Mouse (Mus musculus): ENCODE results near the gene Ift81. TPM values are rescaled to one million over a fixed set of nuclear protein-coding genes. Genes with fewer than 3 reads are reported as not detected.

The Ift81 gene
- polyA plus RNA-seq, 1 experiment from 2014 or later: 47.4 TPM

- no peak for ATAC-seq (ENCODE audit: low FRiP score, low read depth)
- no peaks in the 10 kb centered on the region for H3K36me3 ChIP-seq
- H3K9ac ChIP-seq: no peak overlapping the region
- WGBS: 56% methylated on average over 7 of the region's 7 CpGs
- no peak overlapping the region for H3K27ac ChIP-seq
- H3K4me1 ChIP-seq: peaks cover 15% of the 10 kb centered on the region
- H3K27me3 ChIP-seq (replicated peaks): no peaks in the 10 kb centered on the region
- no peaks in the 10 kb centered on the region for H3K9me3 ChIP-seq
- no peak overlapping the region for H3K4me2 ChIP-seq (replicated peaks)
- no peak overlapping the region for H3K4me3 ChIP-seq
These were observed 104.7 kb downstream of the Ift81 start for GRCm38 (mm10) chr5:122509608-122510007.

DNA sequence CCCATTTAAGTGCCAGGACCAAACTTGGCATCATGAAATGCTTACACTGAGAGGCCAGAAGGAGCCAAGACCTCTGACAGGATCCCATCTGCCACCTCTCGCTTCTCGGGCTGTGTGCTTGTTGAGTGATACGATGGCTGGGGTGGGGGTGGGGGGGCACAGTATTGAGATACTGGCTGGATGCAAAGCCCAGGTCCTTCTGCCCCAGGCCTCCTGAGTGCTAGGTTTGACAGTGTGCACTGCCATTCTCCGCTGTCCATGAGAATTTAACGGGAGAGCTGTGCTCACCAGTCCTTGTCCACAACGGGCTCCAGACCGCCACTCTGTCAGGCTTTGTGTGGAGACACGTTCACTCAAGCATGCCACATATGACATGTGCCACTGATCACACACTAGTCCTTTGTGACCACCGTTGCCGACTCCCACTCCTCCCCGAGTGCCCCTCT, 105.4 kb downstream of the Ift81 start:
- H3K27ac ChIP-seq: no peak overlapping the region
- no peak for ATAC-seq (ENCODE audit: low FRiP score, low read depth)
- H3K27me3 ChIP-seq (replicated peaks): no peaks in the 10 kb centered on the region
- H3K9ac ChIP-seq: no peak overlapping the region
- WGBS: 88% methylated on average over 11 of the region's 11 CpGs
- H3K36me3 ChIP-seq: no peaks in the 10 kb centered on the region
- H3K4me1 ChIP-seq: peaks cover 13% of the 10 kb centered on the region
- H3K4me3 ChIP-seq: no peak overlapping the region
- H3K4me2 ChIP-seq (replicated peaks): no peak overlapping the region
- no peaks in the 10 kb centered on the region for H3K9me3 ChIP-seq

- Histone ChIP-seq H3K4me3 (no peak overlapping the region), H3K4me1 (peaks cover 21% of the 10 kb centered on the region), H3K9me3 (no peaks in the 10 kb centered on the region), H3K4me2 (replicated peaks) (no peak overlapping the region), H3K9ac (no peak overlapping the region), H3K36me3 (no peaks in the 10 kb centered on the region), H3K27ac (no peak overlapping the region), H3K27me3 (replicated peaks) (no peaks in the 10 kb centered on the region)
- no peak for ATAC-seq (ENCODE audit: low FRiP score, low read depth)
These were observed 106.9 kb downstream of the Ift81 start for GRCm38 (mm10) chr5:122507396-122507795.

DNA sequence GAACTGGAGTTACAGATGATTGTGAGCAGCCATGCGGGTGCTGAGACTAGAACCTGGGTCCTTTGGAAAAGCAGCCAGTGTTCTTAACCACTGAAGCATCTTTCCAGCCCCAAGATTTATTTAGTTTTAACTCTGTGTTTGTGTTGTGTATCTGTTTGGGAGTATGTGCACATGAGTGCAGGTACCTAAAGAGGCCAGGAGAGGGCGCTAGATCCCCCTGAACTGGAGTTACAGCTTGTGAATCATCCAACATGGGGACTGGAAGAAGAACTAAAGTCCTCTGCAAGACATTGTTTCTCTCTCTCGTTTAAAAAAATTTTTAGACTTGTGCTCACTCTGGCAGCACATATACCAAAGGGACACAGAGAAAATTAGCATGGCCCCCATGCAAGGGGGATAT, 107.9 kb downstream of the Ift81 start:
- H3K4me1 ChIP-seq: peaks cover 21% of the 10 kb centered on the region
- no peaks in the 10 kb centered on the region for H3K9me3 ChIP-seq
- H3K4me2 ChIP-seq (replicated peaks): no peak overlapping the region
- WGBS: 86% methylated on average over 3 of the region's 3 CpGs
- no peaks in the 10 kb centered on the region for H3K27me3 ChIP-seq (replicated peaks)
- H3K4me3 ChIP-seq: no peak overlapping the region
- no peak overlapping the region for H3K27ac ChIP-seq
- no peak overlapping the region for H3K9ac ChIP-seq
- no peak for ATAC-seq (ENCODE audit: low FRiP score, low read depth)
- no peaks in the 10 kb centered on the region for H3K36me3 ChIP-seq

DNA sequence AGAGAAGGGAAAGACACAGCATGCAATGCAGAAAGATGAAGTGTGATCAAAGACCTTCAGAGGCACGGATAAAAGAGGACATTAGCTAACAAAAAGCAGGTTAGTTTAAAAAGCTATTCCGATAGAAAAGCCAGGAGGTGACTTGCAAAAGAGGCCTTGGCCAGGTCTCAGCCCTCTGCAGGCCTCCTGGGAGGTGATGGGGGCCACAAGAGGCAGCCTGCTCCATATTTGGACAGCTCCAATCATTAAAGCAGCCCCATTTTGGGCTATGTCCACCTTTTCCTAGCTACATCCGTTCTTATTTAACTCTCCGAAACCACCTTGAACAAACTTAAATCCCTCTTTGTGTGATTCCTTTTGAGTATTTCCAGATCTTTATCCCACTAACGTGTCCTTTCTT, 108.8 kb downstream of the Ift81 start:
- H3K27ac ChIP-seq: no peak overlapping the region
- ATAC-seq (ENCODE audit: low FRiP score, low read depth): no peak
- H3K4me3 ChIP-seq: no peak overlapping the region
- no peak overlapping the region for H3K9ac ChIP-seq
- H3K36me3 ChIP-seq: no peaks in the 10 kb centered on the region
- no peak overlapping the region for H3K4me2 ChIP-seq (replicated peaks)
- WGBS: 86% methylated on average over 5 of the region's 5 CpGs
- no peaks in the 10 kb centered on the region for H3K27me3 ChIP-seq (replicated peaks)
- H3K9me3 ChIP-seq: no peaks in the 10 kb centered on the region
- H3K4me1 ChIP-seq: peaks cover 21% of the 10 kb centered on the region

GRCm38 (mm10) chr5:122503760-122504119, 110.6 kb downstream of the Ift81 start:
- H3K4me1 ChIP-seq: peaks cover 27% of the 10 kb centered on the region
- no peak overlapping the region for H3K4me3 ChIP-seq
- no peaks in the 10 kb centered on the region for H3K27me3 ChIP-seq (replicated peaks)
- H3K9me3 ChIP-seq: no peaks in the 10 kb centered on the region
- H3K27ac ChIP-seq: no peak overlapping the region
- no peaks in the 10 kb centered on the region for H3K36me3 ChIP-seq
- ATAC-seq (ENCODE audit: low FRiP score, low read depth): no peak
- WGBS: 24% methylated on average over 4 of the region's 4 CpGs
- no peak overlapping the region for H3K4me2 ChIP-seq (replicated peaks)
- H3K9ac ChIP-seq: no peak overlapping the region

DNA sequence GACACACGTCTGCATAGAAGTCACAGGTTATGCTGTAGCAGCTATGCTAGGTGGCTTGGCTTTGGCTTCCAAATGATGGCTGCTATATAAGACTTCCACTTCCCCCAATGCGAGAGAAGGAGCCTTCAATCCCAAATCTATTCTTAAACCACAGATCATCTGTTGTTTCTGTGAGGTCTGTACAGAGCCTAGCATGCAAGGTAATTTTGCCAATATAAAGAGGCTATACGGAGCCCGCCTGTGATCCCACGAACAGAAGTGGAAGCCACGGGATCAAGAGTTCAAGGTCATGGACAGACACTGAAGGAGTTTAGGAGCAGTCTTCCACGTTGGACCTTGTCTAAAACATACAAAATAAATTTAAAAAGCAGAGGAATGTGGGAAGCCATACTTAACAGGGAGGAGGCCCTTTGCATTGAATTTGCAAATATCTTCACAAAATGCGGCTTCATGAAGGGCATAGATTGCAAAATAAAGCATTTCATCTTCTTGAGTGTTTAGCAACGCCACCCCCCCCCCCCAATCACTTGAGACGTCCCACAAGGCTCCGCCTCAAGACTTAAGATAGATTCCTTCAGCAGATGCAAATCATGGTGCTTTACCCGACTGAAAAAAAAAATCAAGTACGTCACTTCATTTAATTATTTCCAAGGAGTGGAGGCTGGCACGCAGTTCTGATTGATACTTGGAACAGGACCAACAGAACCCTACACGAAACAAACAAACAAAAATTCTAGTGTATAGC, 111.1 kb downstream of the Ift81 start:
- peak overlapping the region; percentile 73 for H3K4me2 ChIP-seq (replicated peaks)
- peaks cover 30% of the 10 kb centered on the region for H3K4me1 ChIP-seq
- no peaks in the 10 kb centered on the region for H3K27me3 ChIP-seq (replicated peaks)
- peak overlapping the region; percentile 89 for H3K27ac ChIP-seq
- 40% methylated on average over 15 of the region's 15 CpGs for WGBS
- peak overlapping the region; percentile 94 for H3K4me3 ChIP-seq
- H3K36me3 ChIP-seq: peaks cover 3% of the 10 kb centered on the region
- ATAC-seq (ENCODE audit: low FRiP score, low read depth): no peak
- H3K9me3 ChIP-seq: no peaks in the 10 kb centered on the region
- peak overlapping the region; percentile 73 for H3K9ac ChIP-seq

DNA sequence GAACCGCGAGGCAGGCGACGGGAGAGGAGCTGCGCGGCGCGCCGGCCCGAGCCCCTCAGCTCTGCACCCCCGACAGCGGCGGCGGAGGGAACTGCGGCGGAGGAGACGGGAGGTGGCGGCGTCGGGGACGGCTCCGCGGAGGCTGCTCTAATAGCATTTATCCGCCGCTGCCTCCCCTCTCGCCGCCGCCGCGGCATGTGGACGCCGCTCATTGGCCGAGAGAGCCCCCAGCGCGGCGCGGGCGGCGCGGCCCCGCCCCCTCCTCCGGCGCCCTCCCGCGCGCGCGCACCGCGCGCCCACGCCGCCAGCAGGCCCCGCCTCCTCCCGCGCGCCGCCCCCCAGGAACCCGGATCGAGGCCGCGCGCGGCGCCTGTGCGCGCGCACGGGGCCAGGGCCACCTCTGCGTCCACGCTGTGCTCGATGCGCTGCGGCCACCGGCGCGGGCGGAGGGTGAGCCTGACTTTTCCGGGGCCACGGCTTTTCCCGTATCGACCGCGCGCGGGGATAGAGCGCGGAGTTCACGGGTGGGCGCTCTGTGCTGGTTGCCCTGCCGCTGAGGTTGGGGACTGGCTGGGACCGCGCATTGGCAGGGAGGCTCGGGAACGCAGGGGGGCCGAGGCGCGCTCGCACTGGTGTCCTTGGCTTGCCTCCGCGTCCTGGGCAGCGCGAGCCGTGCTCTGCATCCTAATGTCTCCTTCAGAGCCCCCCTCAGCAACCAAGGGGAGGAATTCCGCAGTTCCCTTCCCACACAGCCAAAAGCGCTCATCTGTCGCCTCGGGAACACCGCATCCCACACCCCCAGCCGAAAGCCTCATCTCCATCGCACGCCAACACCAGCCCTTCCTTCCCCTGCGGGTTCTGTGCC, 112.0 kb downstream of the Ift81 start, which contains the start of gene Atp2a2:
Gene Atp2a2 (minus strand): TSS at position 149 of the 865 bp plus-strand sequence.
- peaks cover 8% of the 10 kb centered on the region for H3K36me3 ChIP-seq
- H3K4me1 ChIP-seq: peaks cover 36% of the 10 kb centered on the region
- H3K4me3 ChIP-seq: peak within 1 kb of the TSS; percentile 94
- under 1% methylated on average over 93 of the region's 113 CpGs for WGBS
- peak; percentile 93 for ATAC-seq (ENCODE audit: low FRiP score, low read depth)
- H3K27ac ChIP-seq: peak within 1 kb of the TSS; percentile 99
- H3K9ac ChIP-seq: peak within 1 kb of the TSS; percentile 100
- no peaks in the 10 kb centered on the region for H3K9me3 ChIP-seq
- H3K4me2 ChIP-seq (replicated peaks): peak within 1 kb of the TSS; percentile 73
- H3K27me3 ChIP-seq (replicated peaks): no peaks in the 10 kb centered on the region

- no peaks in the 10 kb centered on the region for H3K27me3 ChIP-seq (replicated peaks)
- peak; percentile 45 for ATAC-seq (ENCODE audit: low FRiP score, low read depth)
- under 1% methylated on average over 113 of the region's 113 CpGs for WGBS
These were observed 112.9 kb downstream of the Ift81 start for GRCm38 (mm10) chr5:122501101-122502076.

DNA sequence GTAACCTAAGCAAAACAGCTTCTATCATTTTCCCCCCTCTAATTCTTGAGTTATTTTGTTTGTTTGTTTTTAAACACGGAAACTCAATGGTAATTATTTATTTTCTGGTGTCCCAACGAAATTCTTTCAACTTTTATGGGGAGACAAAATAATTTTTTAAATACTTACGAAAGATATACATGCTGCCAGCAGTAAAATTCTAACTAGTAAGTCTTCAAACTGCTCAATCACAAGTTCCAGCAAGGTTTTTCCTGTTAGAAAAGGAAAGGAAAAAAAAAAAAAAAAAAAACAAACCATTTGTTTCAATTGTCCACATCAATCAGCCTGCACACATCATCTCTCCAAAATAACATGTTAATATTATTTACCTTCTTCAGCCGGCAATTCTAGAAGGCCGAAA, 113.8 kb downstream of the Ift81 start:
- no peaks in the 10 kb centered on the region for H3K9me3 ChIP-seq
- peaks cover 36% of the 10 kb centered on the region for H3K4me1 ChIP-seq
- peak overlapping the region; percentile 66 for H3K4me2 ChIP-seq (replicated peaks)
- H3K27me3 ChIP-seq (replicated peaks): no peaks in the 10 kb centered on the region
- H3K9ac ChIP-seq: peak overlapping the region; percentile 100
- no peak overlapping the region for H3K27ac ChIP-seq
- 31% methylated on average over 5 of the region's 5 CpGs for WGBS
- H3K4me3 ChIP-seq: peak overlapping the region; percentile 94
- no peak for ATAC-seq (ENCODE audit: low FRiP score, low read depth)
- H3K36me3 ChIP-seq: peaks cover 14% of the 10 kb centered on the region

More at GRCm38 (mm10) chr5:122501101-122502076, 112.9 kb downstream of the Ift81 start:
- peak overlapping the region; percentile 94 for H3K4me3 ChIP-seq
- peaks cover 36% of the 10 kb centered on the region for H3K4me1 ChIP-seq
- H3K9ac ChIP-seq: peak overlapping the region; percentile 100
- no peaks in the 10 kb centered on the region for H3K9me3 ChIP-seq
- H3K36me3 ChIP-seq: peaks cover 8% of the 10 kb centered on the region
- peak overlapping the region; percentile 66 for H3K4me2 ChIP-seq (replicated peaks)
- peak overlapping the region; percentile 99 for H3K27ac ChIP-seq
